Mouse (Mus musculus) Patski (cell line): ENCODE data around the gene Ccdc30. TPM values are rescaled to one million over a fixed set of nuclear protein-coding genes. Genes with fewer than 3 reads are reported as not detected.
"Not testable (repeated sequence)": the region's sequence is repeated elsewhere in the genome, so short reads cannot be mapped to it uniquely, and the experiment has no call there.

Source experiments
- ATAC-seq: fragments of 100-300 bp; one replicate; pipeline ENCODE4 v1.8.0; 2021
- CTCF ChIA-PET: fragments of 350-600 bp; sonication (Branson Sonifier 250); formaldehyde crosslinking; loops from one replicate; lab custom pipeline; 2022; ENCODE audit warnings: inconsistent platforms; lab: Charles Lee
- POLR2A ChIA-PET: fragments of 350-600 bp; sonication (Branson Sonifier 250); formaldehyde crosslinking; loops from one replicate; lab custom pipeline; 2022; ENCODE audit warnings: antibody characterized with exemption, inconsistent platforms; lab: Charles Lee
- DNase-seq: peaks from one replicate; pipeline ENCODE4 v3.0.0-alpha.2; 2011; ENCODE audit warnings: low read depth, low spot score
- H3K27me3 ChIP-seq: fragments of 371-371 bp; one replicate; pipeline ENCODE4 v1.5.1; 2021
- CTCF ChIP-seq: fragments of 100-300 bp; IDR thresholded peaks from one replicate; pipeline ENCODE4 v1.5.1; 2021
- in situ Hi-C: fragments of 300-500 bp; cut with MboI; formaldehyde crosslinking; loops from 3 replicates; pipeline ENCODE4 v1.11.1; 2018; ENCODE audit warnings: low pct_unique_long_range_greater_than_20kb, mixed read lengths
- polyA plus RNA-seq: library from polyadenylated mRNA; unstranded; gene quantifications from one replicate; pipeline ENCODE4 v1.2.3, GENCODE M21; 2021

Ccdc30 gene
- polyA plus RNA-seq, 1 experiment from 2014 or later: 11.2 TPM

- DNase-seq (no peak), ATAC-seq (no peak)
- no peak for TF ChIP-seq CTCF
- CTCF ChIA-PET: interaction anchor here (1.1 to 1.5 kb wide), 4 partner anchors 41 to 54 kb away, joined by 3 to 4 read pairs (median 3); no protein-coding TSS in a partner anchor
- POLR2A ChIA-PET: interaction anchor here (0.6 to 1.2 kb wide), 2 partner anchors 15 to 48 kb away, joined by 3 read pairs; no protein-coding TSS in a partner anchor
- in situ Hi-C loops: loop anchor here (5.0 kb wide), 1 partner anchor 46 kb away; no protein-coding TSS in a partner anchor
- no peaks in the 10 kb centered on the region for H3K27me3 ChIP-seq
These were observed 122.3 kb downstream of the Ccdc30 start for GRCm38 (mm10) chr4:119292771-119293573.

GRCm38 (mm10) chr4:119291921-119292320 is 123.4 kb downstream of the Ccdc30 start:
- CTCF ChIA-PET: interaction anchor here (1.1 to 1.5 kb wide), 3 partner anchors 44 to 53 kb away, joined by 3 to 4 read pairs (median 3); no protein-coding TSS in a partner anchor
- POLR2A ChIA-PET: no interaction called here
- no peak for TF ChIP-seq CTCF
- in situ Hi-C loops: loop anchor here (5.0 kb wide), 1 partner anchor 45 kb away; no protein-coding TSS in a partner anchor
- H3K27me3 ChIP-seq: no peaks in the 10 kb centered on the region
- ATAC-seq (no peak), DNase-seq (no peak)

GRCm38 (mm10) chr4:119285336-119285735 is 130.0 kb downstream of the Ccdc30 start:
- no peaks in the 10 kb centered on the region for H3K27me3 ChIP-seq
- POLR2A ChIA-PET: no interaction called here
- DNase-seq (no peak), ATAC-seq (no peak)
- TF ChIP-seq CTCF: no peak
- in situ Hi-C loops: no loop called here
- CTCF ChIA-PET: interaction anchor here (1.3 to 2.4 kb wide), 3 partner anchors 10 to 46 kb away, joined by 3 to 5 read pairs (median 4); no protein-coding TSS in a partner anchor

- TF ChIP-seq CTCF: no peak
- in situ Hi-C loops: no loop called here
- no peak for ATAC-seq
These were observed 130.5 kb downstream of the Ccdc30 start for GRCm38 (mm10) chr4:119284861-119285260.

GRCm38 (mm10) chr4:119278784-119279183 is 136.5 kb downstream of the Ccdc30 start:
- H3K27me3 ChIP-seq, DNase-seq, in situ Hi-C loops, ATAC-seq: not testable (repeated sequence)
- ChIA-PET CTCF (interaction anchor here (1.0 to 1.7 kb wide), 4 partner anchors 11 to 40 kb away, joined by 3 to 5 read pairs (median 4); no protein-coding TSS in a partner anchor), POLR2A (interaction anchor here (1.3 kb wide), 1 partner anchor 14 kb away, joined by 3 read pairs; no protein-coding TSS in a partner anchor)

More at GRCm38 (mm10) chr4:119284861-119285260, 130.5 kb downstream of the Ccdc30 start:
- CTCF ChIA-PET: interaction anchor here (1.3 to 2.4 kb wide), 3 partner anchors 9 to 46 kb away, joined by 3 to 5 read pairs (median 4); no protein-coding TSS in a partner anchor
- POLR2A ChIA-PET: interaction anchor here (0.6 kb wide), 1 partner anchor 662 kb away, joined by 3 read pairs; no protein-coding TSS in a partner anchor
- DNase-seq: no peak
- H3K27me3 ChIP-seq: no peaks in the 10 kb centered on the region

- CTCF ChIA-PET: interaction anchor here (1.5 kb wide), 1 partner anchor 9 kb away, joined by 4 read pairs; no protein-coding TSS in a partner anchor
- TF ChIP-seq CTCF: no peak
These were observed 139.6 kb downstream of the Ccdc30 start for GRCm38 (mm10) chr4:119275726-119276125.

GRCm38 (mm10) chr4:119275226-119275625 is 140.1 kb downstream of the Ccdc30 start:
- DNase-seq (no peak), ATAC-seq (no peak)
- POLR2A ChIA-PET: interaction anchor here (0.6 kb wide), 1 partner anchor 52 kb away, joined by 3 read pairs; no protein-coding TSS in a partner anchor
- in situ Hi-C loops: no loop called here
- no peaks in the 10 kb centered on the region for H3K27me3 ChIP-seq
- CTCF ChIA-PET: interaction anchor here (1.5 kb wide), 1 partner anchor 9 kb away, joined by 4 read pairs; no protein-coding TSS in a partner anchor
- no peak for TF ChIP-seq CTCF

More at GRCm38 (mm10) chr4:119275726-119276125, 139.6 kb downstream of the Ccdc30 start:
- no peaks in the 10 kb centered on the region for H3K27me3 ChIP-seq
- POLR2A ChIA-PET: no interaction called here
- no peak for ATAC-seq
- in situ Hi-C loops: no loop called here
- no peak for DNase-seq

- no peak for TF ChIP-seq CTCF
- DNase-seq (no peak), ATAC-seq (no peak)
- POLR2A ChIA-PET: no interaction called here
- no peaks in the 10 kb centered on the region for H3K27me3 ChIP-seq
- in situ Hi-C loops: no loop called here
- CTCF ChIA-PET: no interaction called here
These were observed 140.7 kb downstream of the Ccdc30 start for GRCm38 (mm10) chr4:119274627-119275026.

Other genes with a start within 250 kb of the Ccdc30 start
- gene Zfp691, start 241.3 kb downstream of the Ccdc30 start, polyA plus RNA-seq: 11.6 TPM
- gene Ermap, start 225.5 kb downstream of the Ccdc30 start, polyA plus RNA-seq: not detected
- gene Svbp, start 220.2 kb downstream of the Ccdc30 start, polyA plus RNA-seq: 33.6 TPM
- not detected for gene Tmem269, start 197.3 kb downstream of the Ccdc30 start, polyA plus RNA-seq
- 12.3 TPM for gene AU022252, start 182.8 kb downstream of the Ccdc30 start, polyA plus RNA-seq
- gene P3h1, start 182.6 kb downstream of the Ccdc30 start, polyA plus RNA-seq: 45.3 TPM
- 7.1 TPM for gene Cldn19, start 160.1 kb downstream of the Ccdc30 start, polyA plus RNA-seq
- 590 TPM for gene Ybx1, start 120.9 kb downstream of the Ccdc30 start, polyA plus RNA-seq
- gene Ppih, start 95.0 kb downstream of the Ccdc30 start, polyA plus RNA-seq: 10.5 TPM
- 11.3 TPM for gene Ppcs, start 6.9 kb upstream of the Ccdc30 start, polyA plus RNA-seq
- gene Zmynd12, start 7.3 kb upstream of the Ccdc30 start, polyA plus RNA-seq: 0.46 TPM
- 0.12 TPM for gene Rimkla, start 77.1 kb upstream of the Ccdc30 start, polyA plus RNA-seq
- 16.7 TPM for gene Foxj3, start 121.5 kb upstream of the Ccdc30 start, polyA plus RNA-seq
- gene Frg2f1, start 124.0 kb upstream of the Ccdc30 start, polyA plus RNA-seq: 3.8 TPM
- gene Guca2a, start 222.2 kb upstream of the Ccdc30 start, polyA plus RNA-seq: not detected
- gene Guca2b, start 243.4 kb upstream of the Ccdc30 start, polyA plus RNA-seq: 0.50 TPM